Mouse (Mus musculus): ENCODE measurements around the gene Vmo1. TPM values are rescaled to one million over a fixed set of nuclear protein-coding genes. Genes with fewer than 3 reads are reported as not detected.
"Not testable (repeated sequence)": the region's sequence is repeated elsewhere in the genome, so short reads cannot be mapped to it uniquely, and the experiment has no call there.

Gene Vmo1
- polyA plus RNA-seq, 1 experiment: not detected

DNA sequence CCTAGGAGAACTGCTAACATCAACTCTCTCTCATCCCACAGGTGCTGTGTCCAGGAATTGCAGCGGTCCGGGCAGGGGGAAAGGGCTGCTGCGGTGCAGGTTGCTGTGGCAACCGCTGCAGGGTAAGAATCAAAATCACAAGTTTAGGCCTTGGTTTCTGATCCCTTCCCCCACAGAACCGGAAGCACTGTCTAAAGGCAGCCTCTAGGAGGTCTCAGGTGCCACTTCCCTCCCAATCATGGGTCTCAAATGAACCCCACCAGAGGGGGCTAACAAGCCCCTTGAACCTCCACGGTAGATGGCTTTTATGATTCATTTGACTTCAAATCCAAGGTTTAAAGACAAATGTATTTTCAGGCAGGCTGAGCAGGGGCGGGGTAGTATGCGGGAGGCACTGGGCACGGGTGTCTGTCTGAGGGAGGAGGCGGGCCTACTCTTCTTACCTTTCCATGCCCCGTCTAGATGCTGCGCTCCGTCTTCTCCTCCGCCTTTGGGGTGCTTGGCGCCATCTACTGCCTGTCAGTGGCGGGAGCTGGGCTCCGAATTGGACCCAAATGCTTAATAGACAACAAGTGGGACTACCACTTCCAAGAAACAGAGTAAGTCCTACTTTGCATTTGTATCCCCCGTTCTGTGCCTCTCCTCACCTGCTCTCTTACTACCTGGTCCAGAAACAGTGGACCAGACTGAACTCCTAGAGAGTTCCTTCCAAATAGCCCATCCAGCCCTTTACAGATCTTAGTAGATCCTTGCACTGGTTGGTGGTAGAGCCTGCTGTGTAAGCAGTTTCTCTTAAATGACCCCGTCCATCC, 4.5 kb downstream of the Vmo1 start:
- Histone ChIP-seq H3K4me1 (ENCODE audit: control insufficient read depth, insufficient read depth, insufficient read length, low read length) (no peaks in the 10 kb centered on the region; the same call in 1 of the 2 replicates), H3K4me3 (ENCODE audit: insufficient read depth, low read depth, low read length) (no peak overlapping the region), H3K27ac (replicated peaks; ENCODE audit: low read depth, low read length) (no peak overlapping the region)

DNA sequence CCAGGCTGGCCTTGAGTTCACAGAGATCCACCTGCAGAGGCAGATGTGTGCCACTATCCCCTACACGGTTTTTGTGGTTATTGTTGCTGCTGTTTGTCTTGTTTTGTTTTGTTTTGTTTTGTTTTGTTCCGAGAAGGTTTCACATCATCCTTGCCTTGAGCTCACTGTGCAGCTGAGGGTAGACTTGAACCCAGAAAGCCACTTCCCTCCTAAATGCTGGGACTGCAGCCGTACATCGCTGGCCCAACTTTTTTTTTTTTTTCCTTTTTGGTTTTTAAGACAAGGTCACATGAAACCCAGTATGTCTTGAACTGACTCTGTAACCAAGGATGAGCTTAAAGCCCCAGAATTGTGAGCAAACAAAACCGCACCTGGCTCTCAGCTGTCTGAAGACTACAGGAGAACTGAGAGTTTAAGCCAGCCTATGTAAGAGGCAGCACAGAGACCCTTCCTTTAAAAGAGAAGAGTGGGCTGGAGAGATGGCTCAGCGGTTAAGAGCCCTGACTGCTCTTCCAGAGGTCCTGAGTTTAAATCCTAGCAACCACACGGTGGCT, 7.4 kb downstream of the Vmo1 start:
- Histone ChIP-seq H3K4me3 (ENCODE audit: insufficient read depth, low read depth, low read length) (no peak overlapping the region), H3K27ac (replicated peaks; ENCODE audit: low read depth, low read length) (no peak overlapping the region), H3K4me1 (ENCODE audit: control insufficient read depth, insufficient read depth, insufficient read length, low read length) (no peaks in the 10 kb centered on the region)

DNA sequence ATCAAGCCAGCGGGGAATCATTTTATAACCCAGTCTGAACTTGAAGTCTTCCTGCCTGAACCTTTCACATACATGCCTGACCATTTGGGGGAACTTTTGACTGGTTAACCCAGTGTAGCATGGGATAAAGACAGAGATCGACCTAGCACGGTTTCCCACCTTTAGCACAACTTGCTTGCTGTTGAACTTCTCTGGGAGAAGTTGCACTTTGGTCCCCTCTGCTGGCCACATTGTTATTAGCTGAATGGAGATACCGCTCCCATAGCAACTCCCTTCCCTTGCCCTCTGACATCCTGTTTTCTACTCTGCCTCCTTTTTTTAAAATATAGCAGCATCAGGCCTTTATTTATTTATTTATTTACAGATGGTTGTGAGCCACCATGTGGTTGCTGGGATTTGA, 8.0 kb downstream of the Vmo1 start:
- Histone ChIP-seq H3K4me3 (ENCODE audit: insufficient read depth, low read depth, low read length) (no peak overlapping the region), H3K27ac (replicated peaks; ENCODE audit: low read depth, low read length) (no peak overlapping the region), H3K4me1 (ENCODE audit: control insufficient read depth, insufficient read depth, insufficient read length, low read length) (no peaks in the 10 kb centered on the region)

DNA sequence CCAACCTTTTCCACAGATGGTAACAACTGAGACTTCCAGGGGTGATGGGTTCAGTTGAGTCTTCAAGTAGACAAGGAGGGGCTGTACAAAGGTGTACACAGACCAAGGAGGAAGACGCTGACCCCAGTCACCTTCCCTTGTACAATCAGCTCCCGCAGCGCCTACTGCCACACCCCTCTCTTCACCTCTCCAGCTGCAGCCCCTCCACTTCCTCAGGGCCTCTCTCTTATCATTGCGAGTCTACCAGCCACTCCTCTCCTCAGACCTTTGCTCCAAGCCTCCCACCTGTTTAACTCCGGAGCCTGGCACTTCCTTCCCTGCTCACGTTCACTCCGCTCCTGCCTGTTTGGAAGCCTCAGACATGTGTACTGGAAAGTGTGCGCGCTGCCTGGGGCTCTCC, 9.4 kb downstream of the Vmo1 start, which contains the start of gene Tm4sf5:
Gene Tm4sf5 (plus strand): TSS at position 275 of the 400 bp plus-strand sequence.
- H3K4me3 ChIP-seq (ENCODE audit: insufficient read depth, low read depth, low read length): no peak within 1 kb of the TSS
- no peak within 1 kb of the TSS for H3K27ac ChIP-seq (replicated peaks; ENCODE audit: low read depth, low read length)
- H3K4me1 ChIP-seq (ENCODE audit: control insufficient read depth, insufficient read depth, insufficient read length, low read length): no peaks in the 10 kb centered on the region

DNA sequence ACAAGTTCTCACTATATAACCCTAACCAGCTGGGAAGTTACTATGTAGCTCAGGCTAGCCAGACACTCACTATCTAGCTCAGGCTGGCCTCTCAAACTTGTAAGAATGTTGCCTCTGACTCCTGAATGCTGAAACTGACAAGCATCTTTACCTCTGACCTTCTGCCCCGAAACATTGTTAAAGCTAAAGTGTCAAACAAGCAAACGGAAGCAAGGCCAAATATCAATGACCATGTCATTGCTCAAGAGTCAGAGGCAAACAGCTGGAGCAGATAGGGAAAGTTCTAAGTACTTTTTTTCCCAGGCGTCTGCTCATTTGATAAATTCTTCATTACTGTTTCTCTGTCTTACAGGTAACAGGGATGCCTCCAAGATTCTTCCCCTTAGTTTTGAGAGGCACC, 12.4 kb downstream of the Vmo1 start:
- H3K4me1 ChIP-seq (ENCODE audit: control insufficient read depth, insufficient read depth, insufficient read length, low read length): no peaks in the 10 kb centered on the region; the same call in 1 of the 2 replicates
- H3K4me3 ChIP-seq (ENCODE audit: insufficient read depth, low read depth, low read length): no peak overlapping the region
- no peak overlapping the region for H3K27ac ChIP-seq (replicated peaks; ENCODE audit: low read depth, low read length)

DNA sequence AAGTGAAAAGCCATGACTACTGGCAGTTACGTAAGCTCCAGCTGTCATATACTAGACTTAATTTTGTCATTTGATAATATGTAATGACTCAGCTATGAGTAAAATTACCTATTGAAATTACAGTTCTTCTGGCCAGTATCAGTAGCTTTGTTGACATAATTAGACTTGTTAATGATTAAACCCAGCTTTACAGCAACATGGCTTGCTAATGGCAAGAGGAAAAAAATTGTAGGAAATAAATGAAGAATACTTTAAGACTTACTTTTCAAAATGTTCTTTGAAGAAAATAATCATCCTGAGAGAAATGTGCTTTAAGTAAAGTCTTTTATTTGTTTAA, 14.0 kb downstream of the Vmo1 start:
- no peak overlapping the region for H3K4me3 ChIP-seq (ENCODE audit: insufficient read depth, low read depth, low read length)
- no peaks in the 10 kb centered on the region; the same call in 1 of the 2 replicates for H3K4me1 ChIP-seq (ENCODE audit: control insufficient read depth, insufficient read depth, insufficient read length, low read length)
- H3K27ac ChIP-seq (replicated peaks; ENCODE audit: low read depth, low read length): no peak overlapping the region

DNA sequence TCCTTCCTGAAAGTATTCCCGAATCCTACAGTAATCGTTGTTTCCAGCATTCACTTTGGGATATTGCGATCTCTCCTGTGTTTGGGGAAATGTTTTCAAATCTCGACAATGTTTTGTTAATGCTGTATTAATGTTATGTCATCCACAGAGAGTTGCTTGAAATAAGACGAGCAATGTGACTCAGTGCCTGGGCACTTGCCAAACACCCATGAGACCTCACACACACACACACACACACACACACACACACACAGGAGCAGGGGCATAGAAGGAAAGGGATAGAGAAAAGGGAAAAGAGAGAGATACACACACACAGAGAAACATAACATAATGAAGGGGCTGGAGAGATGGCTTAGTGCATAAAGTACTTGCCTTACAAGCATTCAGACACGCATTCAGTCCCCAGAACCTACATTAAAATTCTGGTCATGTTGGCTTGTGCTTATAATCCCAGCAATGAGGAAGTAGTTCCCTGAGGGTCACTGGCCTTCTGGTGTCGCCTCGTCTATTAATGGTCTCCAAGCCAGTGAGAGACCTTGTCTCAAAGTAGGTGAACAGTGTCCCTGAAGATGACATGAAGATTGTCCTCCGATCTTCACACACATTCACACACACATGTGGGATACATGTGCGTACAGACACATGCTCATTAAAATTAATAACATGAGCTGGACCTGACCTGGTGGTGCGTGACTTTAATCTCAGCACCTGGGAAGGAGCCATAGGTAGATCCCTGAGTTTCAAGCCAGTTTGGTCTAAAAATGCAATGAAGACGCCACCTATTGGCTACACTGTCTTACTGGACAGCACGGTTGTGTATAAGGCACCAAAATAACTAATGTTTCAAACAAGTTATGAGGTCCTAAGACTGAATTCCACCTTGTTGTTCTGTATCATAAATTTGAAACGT, 14.6 kb downstream of the Vmo1 start:
- Histone ChIP-seq H3K4me3 (ENCODE audit: insufficient read depth, low read depth, low read length) (no peak overlapping the region), H3K4me1 (ENCODE audit: control insufficient read depth, insufficient read depth, insufficient read length, low read length) (no peaks in the 10 kb centered on the region; the same call in 1 of the 2 replicates), H3K27ac (replicated peaks; ENCODE audit: low read depth, low read length) (no peak overlapping the region; the same call in 1 of the 2 replicates)

DNA sequence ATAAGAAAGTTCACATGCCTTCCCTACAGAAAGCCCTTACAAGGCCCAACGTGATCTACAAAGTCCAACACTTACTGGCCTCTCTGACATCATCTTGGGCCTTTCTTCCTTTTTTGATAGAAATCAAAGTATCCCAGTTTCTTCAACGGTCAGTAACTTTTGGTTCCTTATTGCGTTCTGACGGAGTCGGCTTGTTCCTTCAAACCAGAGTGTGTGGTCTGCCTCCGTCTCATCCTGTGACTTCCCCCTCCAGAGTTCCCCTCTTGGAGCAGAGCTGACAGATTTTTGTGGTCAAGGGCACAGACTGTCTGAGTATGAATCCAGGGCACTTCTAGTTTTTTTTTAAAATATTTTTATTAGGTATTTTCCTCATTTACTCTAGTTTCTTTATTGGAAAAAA, 24.7 kb downstream of the Vmo1 start:
- Histone ChIP-seq H3K4me1 (ENCODE audit: control insufficient read depth, insufficient read depth, insufficient read length, low read length) (peaks cover 3% of the 10 kb centered on the region; the same call in 1 of the 2 replicates), H3K4me3 (ENCODE audit: insufficient read depth, low read depth, low read length) (no peak overlapping the region), H3K27ac (replicated peaks; ENCODE audit: low read depth, low read length) (peak overlapping the region; percentile 69)

DNA sequence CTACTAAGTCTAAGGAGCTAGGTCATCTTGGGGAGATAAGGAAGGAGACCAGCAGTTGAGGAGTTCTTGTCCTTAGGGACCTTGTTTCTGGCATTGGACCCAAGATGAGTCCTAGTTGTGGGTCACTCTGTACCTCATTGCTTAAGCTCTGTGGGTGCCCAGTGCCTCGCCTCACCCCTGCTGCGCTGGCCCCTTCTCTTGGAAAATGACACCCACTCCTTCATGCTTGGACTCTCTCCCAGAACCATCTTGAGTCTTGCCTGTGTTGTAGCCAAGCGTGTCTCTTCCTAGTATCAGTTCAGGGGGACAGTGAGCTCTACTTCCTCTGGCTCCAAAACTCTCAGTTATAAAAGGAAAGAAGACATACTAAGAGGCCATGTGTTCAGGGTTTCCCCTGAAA, 25.3 kb downstream of the Vmo1 start:
- Histone ChIP-seq H3K4me3 (ENCODE audit: insufficient read depth, low read depth, low read length) (no peak overlapping the region), H3K27ac (replicated peaks; ENCODE audit: low read depth, low read length) (peak overlapping the region; percentile 69), H3K4me1 (ENCODE audit: control insufficient read depth, insufficient read depth, insufficient read length, low read length) (peaks cover 3% of the 10 kb centered on the region; the same call in 1 of the 2 replicates)

DNA sequence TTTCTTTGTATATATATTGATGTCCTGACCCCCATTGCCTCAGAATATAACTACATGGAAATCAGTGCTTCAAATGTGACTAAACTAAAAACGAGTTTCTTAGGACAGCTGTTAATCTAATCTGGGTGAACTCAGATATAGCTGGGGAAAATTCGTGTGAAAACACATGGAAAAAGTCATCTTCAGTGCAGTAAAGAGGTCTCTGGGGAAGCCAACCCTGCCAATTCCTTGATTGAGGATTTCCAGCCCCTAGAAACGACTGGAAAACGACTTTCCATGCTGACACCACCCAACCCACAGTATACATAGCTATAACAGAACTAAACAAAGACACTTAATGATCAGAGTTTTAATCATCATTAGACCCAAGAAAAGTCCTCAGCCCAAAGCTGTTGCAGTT, 26.6 kb downstream of the Vmo1 start:
- no peak overlapping the region for H3K4me3 ChIP-seq (ENCODE audit: insufficient read depth, low read depth, low read length)
- no peak overlapping the region for H3K27ac ChIP-seq (replicated peaks; ENCODE audit: low read depth, low read length)
- H3K4me1 ChIP-seq (ENCODE audit: control insufficient read depth, insufficient read depth, insufficient read length, low read length): peaks cover 4% of the 10 kb centered on the region; the same call in 1 of the 2 replicates

DNA sequence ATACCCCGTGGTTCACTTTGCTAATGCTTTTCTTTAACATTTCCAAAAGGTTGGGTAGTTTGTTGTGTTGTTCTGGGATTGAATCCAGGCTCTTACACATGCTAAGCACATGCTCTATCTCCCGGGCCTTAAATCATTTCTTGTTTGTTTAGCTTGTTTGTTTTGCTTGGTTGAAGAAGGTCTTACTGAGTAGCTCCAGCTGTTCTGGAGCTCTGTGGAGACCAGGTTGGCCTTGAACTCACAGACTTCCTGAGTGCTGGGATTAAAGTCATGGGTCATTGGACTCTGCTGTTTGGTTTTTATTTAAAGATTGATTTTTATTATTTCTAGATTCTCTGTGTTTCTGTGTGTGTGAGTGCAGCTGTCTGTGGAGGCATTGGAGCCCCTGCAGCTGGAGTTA, 28.9 kb downstream of the Vmo1 start:
- peaks cover 6% of the 10 kb centered on the region; the same call in 1 of the 2 replicates for H3K4me1 ChIP-seq (ENCODE audit: control insufficient read depth, insufficient read depth, insufficient read length, low read length)
- no peak overlapping the region for H3K27ac ChIP-seq (replicated peaks; ENCODE audit: low read depth, low read length)
- H3K4me3 ChIP-seq (ENCODE audit: insufficient read depth, low read depth, low read length): no peak overlapping the region

DNA sequence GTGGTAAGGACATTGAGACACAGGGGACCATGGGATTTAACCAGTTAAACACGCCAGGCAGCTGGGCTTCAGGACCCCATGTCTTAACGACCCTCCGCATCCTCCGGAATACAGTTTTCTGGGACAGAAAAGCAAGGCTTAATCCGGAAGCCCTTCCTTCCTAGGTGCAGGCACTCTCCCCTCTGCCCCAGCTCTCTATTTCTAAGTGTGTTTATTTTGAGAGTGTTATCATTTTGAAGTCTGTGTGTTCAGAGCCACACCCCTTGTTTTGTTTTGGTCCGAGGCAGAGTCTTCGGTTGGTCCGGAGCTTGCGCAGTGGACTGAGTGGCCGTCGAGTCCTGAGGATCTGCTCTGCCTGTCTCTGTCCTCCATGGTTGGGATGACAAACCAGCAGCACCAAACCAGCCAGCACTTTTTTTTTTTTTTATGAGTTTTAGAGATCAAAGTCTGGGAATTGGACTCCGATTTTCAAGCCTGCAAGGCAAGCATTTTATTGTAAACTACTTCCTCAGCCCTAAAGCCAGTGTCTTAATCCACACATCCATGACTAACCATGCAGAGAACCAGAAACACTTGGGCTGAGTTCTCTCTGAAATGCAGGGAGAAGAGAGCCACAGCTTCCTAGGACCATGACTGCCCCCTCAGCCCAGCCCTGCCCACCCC, 39.4 kb downstream of the Vmo1 start:
- H3K27ac ChIP-seq (replicated peaks; ENCODE audit: low read depth, low read length): peak overlapping the region; percentile 8; the same call in 1 of the 2 replicates

DNA sequence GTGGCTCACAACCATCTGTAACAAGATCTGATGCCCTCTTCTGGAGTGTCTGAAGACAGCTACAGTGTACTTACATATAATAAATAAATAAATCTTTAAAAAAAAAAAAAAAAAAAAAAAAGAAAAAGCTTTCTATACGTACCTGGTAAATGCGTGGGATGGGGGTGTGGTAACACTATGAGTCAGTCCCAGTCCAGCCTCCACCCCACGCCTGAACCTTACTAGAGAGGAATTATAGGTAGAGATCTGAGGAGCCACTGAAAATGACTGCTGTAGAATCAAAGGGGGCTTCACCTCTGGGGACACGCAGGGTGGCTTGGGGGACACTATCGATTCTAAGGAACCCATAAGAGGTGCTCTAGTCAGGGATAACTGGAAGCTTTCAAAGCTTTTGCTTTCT, 41.1 kb downstream of the Vmo1 start:
- not testable (repeated sequence) for H3K4me1 ChIP-seq (ENCODE audit: control insufficient read depth, insufficient read depth, insufficient read length, low read length); H3K4me3 ChIP-seq (ENCODE audit: insufficient read depth, low read depth, low read length); H3K27ac ChIP-seq (replicated peaks; ENCODE audit: low read depth, low read length)

More for the DNA sequence above, 39.4 kb downstream of the Vmo1 start:
- Histone ChIP-seq H3K4me3 (ENCODE audit: insufficient read depth, low read depth, low read length) (no peak overlapping the region), H3K4me1 (ENCODE audit: control insufficient read depth, insufficient read depth, insufficient read length, low read length) (no peaks in the 10 kb centered on the region)

DNA sequence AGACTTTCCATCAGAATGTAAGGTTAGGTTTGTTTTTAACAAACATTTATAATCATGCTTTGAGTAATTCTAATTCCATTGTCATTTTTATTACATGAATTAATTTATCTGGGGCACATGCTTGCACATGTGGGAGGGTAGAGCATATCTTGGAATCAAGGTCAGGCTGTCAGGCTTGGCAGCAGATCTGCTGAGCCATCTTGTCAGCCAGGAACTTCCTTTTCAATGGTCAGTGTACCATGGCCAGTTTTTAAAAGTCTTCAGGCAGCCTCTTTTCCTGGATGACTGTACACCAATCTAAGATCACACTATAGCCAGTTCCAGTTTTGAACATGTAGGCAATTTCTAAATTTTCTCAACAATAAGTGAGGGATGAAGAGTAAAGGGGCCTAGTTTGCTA, 41.7 kb downstream of the Vmo1 start:
- Histone ChIP-seq H3K4me3 (ENCODE audit: insufficient read depth, low read depth, low read length) (no peak overlapping the region), H3K27ac (replicated peaks; ENCODE audit: low read depth, low read length) (no peak overlapping the region), H3K4me1 (ENCODE audit: control insufficient read depth, insufficient read depth, insufficient read length, low read length) (no peaks in the 10 kb centered on the region)

DNA sequence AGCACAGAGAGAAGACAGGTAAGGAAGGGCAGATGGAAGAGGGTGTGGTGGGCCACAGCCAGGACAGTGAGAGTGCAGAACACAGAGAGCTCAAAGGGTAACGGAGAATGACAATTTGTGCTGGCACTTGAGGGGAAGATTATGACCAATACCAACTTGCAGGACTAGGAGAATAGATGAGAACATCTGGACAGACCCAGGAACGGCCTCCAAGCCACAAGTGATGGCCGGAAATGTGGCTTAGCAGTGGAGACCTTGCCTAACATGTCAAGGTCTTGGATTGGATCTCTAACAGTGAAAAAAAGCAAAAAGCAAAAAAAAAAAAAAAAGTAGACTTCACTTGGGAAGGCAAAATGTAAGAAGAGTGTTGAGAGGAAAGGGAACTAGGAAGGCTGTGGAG, 44.7 kb downstream of the Vmo1 start:
- H3K27ac ChIP-seq (replicated peaks; ENCODE audit: low read depth, low read length): no peak overlapping the region
- H3K4me1 ChIP-seq (ENCODE audit: control insufficient read depth, insufficient read depth, insufficient read length, low read length): no peaks in the 10 kb centered on the region
- no peak overlapping the region for H3K4me3 ChIP-seq (ENCODE audit: insufficient read depth, low read depth, low read length)
